Comparison of ENCODE assay signal across 9 mouse cellular contexts in genomic region chr3:96267541-96267940, GRCm38 (mm10). TPM values are rescaled to one million over a fixed set of nuclear protein-coding genes. Genes with fewer than 3 reads are reported as not detected.
DNase-seq lines count a peak whose midpoint lies in the region; ATAC-seq and TF ChIP-seq lines count a peak whose summit lies in the region.
"Had no signal": no experiment of that assay in that cellular context is flagged by ENCODE, and none has a peak within 500 bp of the region (broad histone marks: within the 10 kb centered on the region; RNA-seq: fewer than 3 reads in every experiment).

No protein-coding gene starts in this region.

- H3K4me1 ChIP-seq in megakaryocyte, embryonic 14.5 days, result peaks cover 53% of the 10 kb centered on the region
- peaks cover 16% of the 10 kb centered on the region for H3K4me1 ChIP-seq in intestine, embryonic 16.5 days (ENCODE audit: control insufficient read depth, insufficient read depth, low read length)
- H3K4me1 ChIP-seq in olfactory bulb, adult 2 months (ENCODE audit: control insufficient read depth, insufficient read depth, low read length), result peaks cover 3% of the 10 kb centered on the region; the same call in 1 of the 2 replicates

- peak; percentile 41 for DNase-seq in cerebellum, adult 9-11 months
- no peak for DNase-seq in cerebellum, adult 11-12 months
- no peak for DNase-seq in right cerebral cortex, postnatal 25 days
- no peak for DNase-seq in adipocyte (ENCODE audit: low spot score)

- no peak for TF ChIP-seq POLR2A in olfactory bulb, adult 2 months (IDR thresholded peaks at IDR 0.05; ENCODE audit: insufficient read depth, low read depth, low read length)

- 84% methylated on average over 4 of the region's 4 CpGs for whole genome bisulfite sequencing in intestine, embryonic 16.5 days
- WGBS in olfactory bulb, adult 2 months, result 64% methylated on average over 4 of the region's 4 CpGs

- H3K36me3 ChIP-seq in megakaryocyte, embryonic 14.5 days (replicated peaks; ENCODE audit: low read length), result no peaks in the 10 kb centered on the region
- no peaks in the 10 kb centered on the region for H3K36me3 ChIP-seq in intestine, embryonic 16.5 days (ENCODE audit: control insufficient read depth, insufficient read depth, low read length)

- no peak for TF ChIP-seq CTCF in olfactory bulb, adult 2 months (IDR thresholded peaks at IDR 0.05; ENCODE audit: insufficient read depth, low read depth, low read length)

- no peaks in the 10 kb centered on the region for H3K27me3 ChIP-seq in megakaryocyte, embryonic 14.5 days (replicated peaks)
- H3K27me3 ChIP-seq in intestine, embryonic 16.5 days (replicated peaks; ENCODE audit: control insufficient read depth, insufficient read depth, low read length), result no peaks in the 10 kb centered on the region

- no peaks in the 10 kb centered on the region for H3K9me3 ChIP-seq in megakaryocyte, embryonic 14.5 days
- H3K9me3 ChIP-seq in intestine, embryonic 16.5 days (ENCODE audit: control insufficient read depth, low read length), result no peaks in the 10 kb centered on the region

- no peak for ATAC-seq in megakaryocyte, adult 5-6 weeks (ENCODE audit: poor library complexity, severe bottlenecking)
- no peak for ATAC-seq in intestine, embryonic 16.5 days

- peak overlapping the region; percentile 53 for H3K4me3 ChIP-seq in megakaryocyte, embryonic 14.5 days (replicated peaks)
- no peak overlapping the region for H3K4me3 ChIP-seq in intestine, embryonic 16.5 days (ENCODE audit: low read length)
- no peak overlapping the region for H3K4me3 ChIP-seq in olfactory bulb, adult 2 months (ENCODE audit: insufficient read depth, low read depth, low read length)

- no peak overlapping the region for H3K9ac ChIP-seq in intestine, embryonic 16.5 days (ENCODE audit: low read depth, low read length)

- peak overlapping the region; percentile 57; the same call in 1 of the 2 replicates for H3K4me2 ChIP-seq in intestine, embryonic 16.5 days (ENCODE audit: low read depth, low read length)

- peak overlapping the region; percentile 92 for H3K27ac ChIP-seq in intestine, embryonic 16.5 days (ENCODE audit: low read length)
- peak overlapping the region; percentile 41; the same call in 1 of the 2 replicates for H3K27ac ChIP-seq in olfactory bulb, adult 2 months (ENCODE audit: insufficient read depth, low read depth, low read length)

RNA-seq across cellular contexts. Expression of gene Hist2h3b, which starts 0.9 kb away (rescaled TPM):
- 84.7 and 122 TPM in 2 replicates for polyA plus RNA-seq in megakaryocyte, embryonic 14.5 days (2012; ENCODE audit: insufficient read depth, low replicate concordance)
- total RNA-seq in megakaryocyte, adult 5-6 weeks (2015), result 1,096 and 1,674 TPM in 2 replicates
- 491 and 548 TPM in 2 replicates for total RNA-seq in megakaryocyte, adult 5-6 weeks (2017)
- polyA plus RNA-seq in intestine, embryonic 16.5 days (2015; fragmentation: Nextera tagmentation; extraction: Ambion mirVana), result 21.2 and 30.8 TPM in 2 replicates
- not detected in 2 replicates for polyA plus RNA-seq in olfactory bulb, adult 2 months (2012; ENCODE audit: insufficient read depth, insufficient read length, low replicate concordance, missing spikeins)

RNA-seq across cellular contexts. Expression of gene Hist2h2bb, which starts 2.0 kb away (rescaled TPM):
- polyA plus RNA-seq in megakaryocyte, embryonic 14.5 days (2012; ENCODE audit: insufficient read depth, low replicate concordance), result 1.0 TPM in 1 of 2 replicates, not detected in the other
- 1,241 and 1,605 TPM in 2 replicates for total RNA-seq in megakaryocyte, adult 5-6 weeks (2015)
- total RNA-seq in megakaryocyte, adult 5-6 weeks (2017), result 11,779 and 12,958 TPM in 2 replicates
- polyA plus RNA-seq in intestine, embryonic 16.5 days (2015; fragmentation: Nextera tagmentation; extraction: Ambion mirVana), result 5.3 and 6.2 TPM in 2 replicates
- not detected in 2 replicates for polyA plus RNA-seq in olfactory bulb, adult 2 months (2012; ENCODE audit: insufficient read depth, insufficient read length, low replicate concordance, missing spikeins)

RNA-seq across cellular contexts. Expression of gene Hist2h4, which starts 4.4 kb away (rescaled TPM):
- 5.6 and 6.1 TPM in 2 replicates for polyA plus RNA-seq in megakaryocyte, embryonic 14.5 days (2012; ENCODE audit: insufficient read depth, low replicate concordance)
- 187 and 212 TPM in 2 replicates for total RNA-seq in megakaryocyte, adult 5-6 weeks (2015)
- total RNA-seq in megakaryocyte, adult 5-6 weeks (2017), result 175 TPM in 2 replicates
- polyA plus RNA-seq in intestine, embryonic 16.5 days (2015; fragmentation: Nextera tagmentation; extraction: Ambion mirVana), result 5.3 and 5.8 TPM in 2 replicates
- polyA plus RNA-seq in olfactory bulb, adult 2 months (2012; ENCODE audit: insufficient read depth, insufficient read length, low replicate concordance, missing spikeins), result not detected in 2 replicates

RNA-seq across cellular contexts. Expression of gene Hist2h3c1, which starts 21.1 kb away (rescaled TPM):
- polyA plus RNA-seq in megakaryocyte, embryonic 14.5 days (2012; ENCODE audit: insufficient read depth, low replicate concordance), result not detected in 2 replicates
- total RNA-seq in megakaryocyte, adult 5-6 weeks (2015), result 17.8 and 20.2 TPM in 2 replicates
- total RNA-seq in megakaryocyte, adult 5-6 weeks (2017), result 2.8 TPM in 1 of 2 replicates, not detected in the other
- polyA plus RNA-seq in intestine, embryonic 16.5 days (2015; fragmentation: Nextera tagmentation; extraction: Ambion mirVana), result 1.3 and 1.8 TPM in 2 replicates
- polyA plus RNA-seq in olfactory bulb, adult 2 months (2012; ENCODE audit: insufficient read depth, insufficient read length, low replicate concordance, missing spikeins), result not detected in 2 replicates
- total RNA-seq: left cerebral cortex, adult 18-20 months had no signal

RNA-seq across cellular contexts. Expression of gene Hist2h2aa1, which starts 22.2 kb away (rescaled TPM):
- polyA plus RNA-seq in megakaryocyte, embryonic 14.5 days (2012; ENCODE audit: insufficient read depth, low replicate concordance), result 57.2 and 67.0 TPM in 2 replicates
- total RNA-seq in megakaryocyte, adult 5-6 weeks (2015), result not detected in 2 replicates
- total RNA-seq in megakaryocyte, adult 5-6 weeks (2017), result 12,468 and 14,692 TPM in 2 replicates
- 13.7 and 14.1 TPM in 2 replicates for polyA plus RNA-seq in intestine, embryonic 16.5 days (2015; fragmentation: Nextera tagmentation; extraction: Ambion mirVana)
- not detected in 2 replicates for polyA plus RNA-seq in olfactory bulb, adult 2 months (2012; ENCODE audit: insufficient read depth, insufficient read length, low replicate concordance, missing spikeins)

Comparison
In these comparisons a context has a peak if more than half of its experiments do, and no peak if none do; other contexts are left out.
1. RNA of gene Hist2h3b, which starts 0.9 kb away (polyA plus RNA-seq): 84.7 to 122 TPM in megakaryocyte, embryonic 14.5 days and 21.2 to 30.8 TPM in intestine, embryonic 16.5 days; not detected in olfactory bulb, adult 2 months; every median in the first group is over 10 times any median in the second.